ENCODE assay signal across 9 mouse cellular contexts in genomic region chrX:100741940-100742339, GRCm38 (mm10). TPM values are rescaled to one million over a fixed set of nuclear protein-coding genes. Genes with fewer than 3 reads are reported as not detected.
DNase-seq lines count a peak whose midpoint lies in the region; ATAC-seq and TF ChIP-seq lines count a peak whose summit lies in the region.
"Had no signal": no experiment of that assay in that cellular context is flagged by ENCODE, and none has a peak within 500 bp of the region (broad histone marks: within the 10 kb centered on the region; RNA-seq: fewer than 3 reads in every experiment).

No protein-coding gene starts in this region.

- no peaks in the 10 kb centered on the region for H3K79me2 ChIP-seq in heart, adult 2 months (replicated peaks; ENCODE audit: control insufficient read depth, insufficient read depth, low read length)

- no peak for TF ChIP-seq POLR2A in heart, adult 2 months (IDR thresholded peaks at IDR 0.05; ENCODE audit: insufficient read depth, low read depth, low read length)
- no peak for TF ChIP-seq POLR2A in testis, adult 2 months (IDR thresholded peaks at IDR 0.05; ENCODE audit: control insufficient read depth, low read depth, low read length)

- ATAC-seq in cerebellum, adult (ENCODE audit: insufficient number of reproducible peaks, low FRiP score, low TSS enrichment): peak; percentile 68; the same call in 1 of the 2 replicates
- ATAC-seq in forebrain, postnatal 0 days: peak; percentile 87
- peak; percentile 60 for ATAC-seq in hindbrain, embryonic 11.5 days (ENCODE audit: low FRiP score)
- ATAC-seq in midbrain, postnatal 0 days (ENCODE audit: low FRiP score): peak; percentile 78

- no peak overlapping the region for H3K27ac ChIP-seq in heart, adult 2 months
- no peak overlapping the region for H3K27ac ChIP-seq in heart, embryonic 10.5 days
- peak overlapping the region; percentile 35; the same call in 1 of the 2 replicates for H3K27ac ChIP-seq in forebrain, postnatal 0 days (ENCODE audit: low read depth, low read length)
- H3K27ac ChIP-seq in hindbrain, embryonic 11.5 days (ENCODE audit: low read depth, low read length): no peak overlapping the region
- no peak overlapping the region; the same call in 1 of the 2 replicates for H3K27ac ChIP-seq in midbrain, postnatal 0 days (ENCODE audit: low read depth, low read length)
- H3K27ac ChIP-seq in testis, adult 2 months (ENCODE audit: control insufficient read depth, insufficient read depth, low read depth, low read length): no peak overlapping the region
- H3K27ac ChIP-seq: limb, embryonic 15.5 days had no signal

- H3K9me3 ChIP-seq in heart, embryonic 10.5 days: no peaks in the 10 kb centered on the region
- no peaks in the 10 kb centered on the region for H3K9me3 ChIP-seq in forebrain, postnatal 0 days (ENCODE audit: low read length)
- no peaks in the 10 kb centered on the region for H3K9me3 ChIP-seq in hindbrain, embryonic 11.5 days (ENCODE audit: control insufficient read depth, low read length)
- H3K9me3 ChIP-seq in midbrain, postnatal 0 days (ENCODE audit: low read length): no peaks in the 10 kb centered on the region
- H3K9me3 ChIP-seq: limb, embryonic 15.5 days had no signal

- TF ChIP-seq CTCF in heart, adult 2 months (IDR thresholded peaks at IDR 0.05): peak; percentile 73
- peak; percentile 73 for TF ChIP-seq CTCF in forebrain, postnatal 0 days (IDR thresholded peaks at IDR 0.05; ENCODE audit: low read depth)
- TF ChIP-seq CTCF in midbrain, postnatal 0 days (IDR thresholded peaks at IDR 0.05): peak; percentile 80
- TF ChIP-seq CTCF in testis, adult 2 months (IDR thresholded peaks at IDR 0.05; ENCODE audit: control insufficient read depth, insufficient read depth, insufficient replicate concordance, low read depth, low read length): peak; percentile 46; the same call in 1 of the 2 replicates

- H3K4me3 ChIP-seq in heart, adult 2 months: no peak overlapping the region
- H3K4me3 ChIP-seq in heart, embryonic 10.5 days: no peak overlapping the region
- no peak overlapping the region for H3K4me3 ChIP-seq in forebrain, postnatal 0 days (ENCODE audit: low read depth, low read length)
- no peak overlapping the region for H3K4me3 ChIP-seq in hindbrain, embryonic 11.5 days (ENCODE audit: low read depth, low read length)
- no peak overlapping the region for H3K4me3 ChIP-seq in midbrain, postnatal 0 days (ENCODE audit: low read depth, low read length)
- H3K4me3 ChIP-seq in testis, adult 2 months (ENCODE audit: control insufficient read depth, low read depth, low read length): no peak overlapping the region
- H3K4me3 ChIP-seq: limb, embryonic 15.5 days had no signal

- DNase-seq in heart, adult 2 months: peak; percentile 56 to 61
- no peak for DNase-seq in heart, embryonic 10.5 days (ENCODE audit: low spot score)
- peak; percentile 82 for DNase-seq in forebrain, postnatal 0 days
- peak; percentile 75 for DNase-seq in hindbrain, embryonic 11.5 days (ENCODE audit: low spot score)
- DNase-seq in left cerebral cortex, adult 9 months (ENCODE audit: low spot score in 2 of 2): peak; percentile 65 to 86
- peak; percentile 81 for DNase-seq in midbrain, postnatal 0 days (ENCODE audit: low spot score)

- 16% methylated on average over 10 of the region's 10 CpGs for WGBS in heart, adult 2 months
- WGBS in heart, embryonic 10.5 days: 9% methylated on average over 10 of the region's 10 CpGs
- 20% methylated on average over 10 of the region's 10 CpGs for WGBS in forebrain, postnatal 0 days
- 10% methylated on average over 10 of the region's 10 CpGs for WGBS in hindbrain, embryonic 11.5 days
- 13% methylated on average over 10 of the region's 10 CpGs for WGBS in midbrain, postnatal 0 days

- H3K27me3 ChIP-seq in heart, adult 2 months (ENCODE audit: control insufficient read depth, insufficient read depth, low read length): no peaks in the 10 kb centered on the region
- peaks cover 18% of the 10 kb centered on the region for H3K27me3 ChIP-seq in heart, embryonic 10.5 days (ENCODE audit: insufficient read depth, poor library complexity, severe bottlenecking)
- no peaks in the 10 kb centered on the region for H3K27me3 ChIP-seq in forebrain, postnatal 0 days (ENCODE audit: insufficient read depth, low read length)
- no peaks in the 10 kb centered on the region for H3K27me3 ChIP-seq in hindbrain, embryonic 11.5 days (ENCODE audit: control insufficient read depth, insufficient read depth, low read length)
- H3K27me3 ChIP-seq in midbrain, postnatal 0 days (ENCODE audit: insufficient read depth, low read length): no peaks in the 10 kb centered on the region
- no peaks in the 10 kb centered on the region for H3K27me3 ChIP-seq in testis, adult 2 months (ENCODE audit: control insufficient read depth, insufficient read depth, low read length)

- intact Hi-C loops in heart, adult 2 months (cut with DNase I): no loop called here

- no peak for TF ChIP-seq EP300 in heart, adult 2 months (IDR thresholded peaks at IDR 0.05; ENCODE audit: insufficient read depth, low read depth, low read length)

- 0 out of 2 replicates have a peak overlapping the region, but pooled peaks have one; percentile 1 for H3K4me2 ChIP-seq in forebrain, postnatal 0 days (ENCODE audit: low read depth)
- H3K4me2 ChIP-seq in hindbrain, embryonic 11.5 days (replicated peaks; ENCODE audit: low read depth, low read length): no peak overlapping the region
- H3K4me2 ChIP-seq in midbrain, postnatal 0 days (ENCODE audit: low read depth, low read length, poor library complexity, severe bottlenecking): no peak overlapping the region
- H3K4me2 ChIP-seq: limb, embryonic 15.5 days had no signal

- no peak overlapping the region for H3K9ac ChIP-seq in heart, adult 2 months (ENCODE audit: low read depth, low read length)
- no peak overlapping the region for H3K9ac ChIP-seq in forebrain, postnatal 0 days
- H3K9ac ChIP-seq in hindbrain, embryonic 11.5 days (ENCODE audit: low read depth, low read length): no peak overlapping the region
- H3K9ac ChIP-seq in midbrain, postnatal 0 days (replicated peaks; ENCODE audit: low read length, poor library complexity, severe bottlenecking): no peak overlapping the region
- H3K9ac ChIP-seq: limb, embryonic 15.5 days had no signal

- H3K4me1 ChIP-seq in heart, adult 2 months (ENCODE audit: control insufficient read depth, insufficient read depth, low read length): peaks cover 1% of the 10 kb centered on the region; the same call in 1 of the 2 replicates
- no peaks in the 10 kb centered on the region for H3K4me1 ChIP-seq in heart, embryonic 10.5 days
- H3K4me1 ChIP-seq in forebrain, postnatal 0 days (ENCODE audit: insufficient read depth): no peaks in the 10 kb centered on the region
- no peaks in the 10 kb centered on the region for H3K4me1 ChIP-seq in hindbrain, embryonic 11.5 days (replicated peaks; ENCODE audit: control insufficient read depth, insufficient read depth, low read length)
- H3K4me1 ChIP-seq in midbrain, postnatal 0 days (ENCODE audit: insufficient read depth, low read length): no peaks in the 10 kb centered on the region
- peaks cover 6% of the 10 kb centered on the region for H3K4me1 ChIP-seq in testis, adult 2 months (ENCODE audit: control insufficient read depth, insufficient read depth, low read length)
- H3K4me1 ChIP-seq: limb, embryonic 15.5 days had no signal

- H3K36me3 ChIP-seq in heart, adult 2 months (ENCODE audit: control insufficient read depth, insufficient read depth, low read length): no peaks in the 10 kb centered on the region
- no peaks in the 10 kb centered on the region for H3K36me3 ChIP-seq in heart, embryonic 10.5 days
- no peaks in the 10 kb centered on the region for H3K36me3 ChIP-seq in forebrain, postnatal 0 days (ENCODE audit: insufficient read depth)
- no peaks in the 10 kb centered on the region for H3K36me3 ChIP-seq in hindbrain, embryonic 11.5 days (ENCODE audit: control insufficient read depth, insufficient read depth, low read length)
- no peaks in the 10 kb centered on the region for H3K36me3 ChIP-seq in midbrain, postnatal 0 days (ENCODE audit: insufficient read depth, low read length)
- no peaks in the 10 kb centered on the region for H3K36me3 ChIP-seq in testis, adult 2 months (ENCODE audit: control insufficient read depth, insufficient read depth, low read length)
- H3K36me3 ChIP-seq: limb, embryonic 15.5 days had no signal

RNA-seq across cellular contexts. Expression of gene Gdpd2, which starts 12.3 kb away (rescaled TPM):
- not detected for total RNA-seq in heart, adult 2 months (2021)
- 0.15 and 0.68 TPM in 2 replicates for polyA plus RNA-seq in heart, adult 2 months (2012; rRNA removed)
- 0.34 and 0.88 TPM in 2 replicates for polyA plus RNA-seq in heart, embryonic 10.5 days (2016; fragmentation: Nextera tagmentation; extraction: Ambion mirVana)
- total RNA-seq in forebrain, postnatal 0 days (2014; rRNA removed): 14.2 and 23.0 TPM in 2 replicates
- polyA plus RNA-seq in forebrain, postnatal 0 days (2015; fragmentation: Nextera tagmentation; extraction: Ambion mirVana): 10.5 and 21.8 TPM in 2 replicates
- 12.8 and 15.6 TPM in 2 replicates for polyA plus RNA-seq in hindbrain, embryonic 11.5 days (2014; fragmentation: Nextera tagmentation; extraction: Ambion mirVana)
- total RNA-seq in midbrain, postnatal 0 days (2014; rRNA removed): 37.4 and 42.5 TPM in 2 replicates
- polyA plus RNA-seq in midbrain, postnatal 0 days (2015; fragmentation: Nextera tagmentation; extraction: Ambion mirVana): 43.8 and 47.7 TPM in 2 replicates
- 1.6 and 1.8 TPM in 2 replicates for polyA plus RNA-seq in testis, adult 2 months (2012; rRNA removed)

RNA-seq across cellular contexts. Expression of gene Dlg3, which starts 25.6 kb away (rescaled TPM):
- 1 to 10 TPM; 2.6 to 2.7 TPM for total RNA-seq in heart, adult 2 months (2021)
- polyA plus RNA-seq in heart, adult 2 months (2012; rRNA removed): 3.0 and 5.8 TPM in 2 replicates
- polyA plus RNA-seq in heart, embryonic 10.5 days (2016; fragmentation: Nextera tagmentation; extraction: Ambion mirVana): 3.4 and 8.5 TPM in 2 replicates
- 39.0 and 42.1 TPM in 2 replicates for total RNA-seq in forebrain, postnatal 0 days (2014; rRNA removed)
- polyA plus RNA-seq in forebrain, postnatal 0 days (2015; fragmentation: Nextera tagmentation; extraction: Ambion mirVana): 2.3 and 2.6 TPM in 2 replicates
- polyA plus RNA-seq in hindbrain, embryonic 11.5 days (2014; fragmentation: Nextera tagmentation; extraction: Ambion mirVana): 8.1 and 13.8 TPM in 2 replicates
- 37.1 and 44.9 TPM in 2 replicates for total RNA-seq in midbrain, postnatal 0 days (2014; rRNA removed)
- 2.9 and 3.5 TPM in 2 replicates for polyA plus RNA-seq in midbrain, postnatal 0 days (2015; fragmentation: Nextera tagmentation; extraction: Ambion mirVana)
- 8.3 and 11.4 TPM in 2 replicates for polyA plus RNA-seq in testis, adult 2 months (2012; rRNA removed)
